Mouse (Mus musculus) C2C12 (cell line): Measurements from ENCODE around the gene Ric3.

Experiments used
- CEBPB ChIP-seq: IDR thresholded peaks from one replicate; pipeline ENCODE4 v1.6.1; 2011; ENCODE audit warnings: low read depth, mild to moderate bottlenecking, control low read depth, moderate library complexity
- CTCF ChIP-seq: IDR thresholded peaks from one replicate; pipeline ENCODE4 v1.5.1; 2011; ENCODE audit not compliant: control insufficient read depth, insufficient read depth, insufficient read length
- FOSL1 ChIP-seq: IDR thresholded peaks from one replicate; pipeline ENCODE4 v1.8.0; 2011; ENCODE audit warnings: mild to moderate bottlenecking, low read length; ENCODE audit not compliant: poor library complexity, insufficient read depth, severe bottlenecking
- MAX ChIP-seq: IDR thresholded peaks from one replicate; pipeline ENCODE4 v1.6.1; 2011; ENCODE audit warnings: mild to moderate bottlenecking, control low read depth
- MYOD1 ChIP-seq: IDR thresholded peaks from one replicate; pipeline ENCODE4 v1.6.1; 2011; ENCODE audit warnings: low read depth; ENCODE audit not compliant: control insufficient read depth, insufficient read length
- MYOG ChIP-seq: IDR thresholded peaks from one replicate; pipeline ENCODE4 v1.6.1; 2011; ENCODE audit not compliant: control insufficient read depth, insufficient read length; ENCODE audit errors: extremely low read depth
- USF1 ChIP-seq: IDR thresholded peaks from one replicate; pipeline ENCODE4 v1.6.1; 2011; ENCODE audit warnings: low read depth, mild to moderate bottlenecking, control low read depth, moderate library complexity

- TF ChIP-seq CTCF (no peak), MAX (no peak), MYOG (no peak), USF1 (no peak), FOSL1 (no peak), MYOD1 (no peak), CEBPB (no peak)
Measured at GRCm38 (mm10) chr7:109019243-109019642, 63.9 kb downstream of the Ric3 start.
